Mouse (Mus musculus) myocyte (in vitro differentiated cells): Measurements from ENCODE around the gene Acpp. TPM values are rescaled to one million over a fixed set of nuclear protein-coding genes. Genes with fewer than 3 reads are reported as not detected.

Source experiments
- H3K27me3 ChIP-seq: one replicate; pipeline ENCODE4 v1.6.1; 2011; ENCODE audit not compliant: control insufficient read depth, insufficient read depth, insufficient read length
- H3K36me3 ChIP-seq: one replicate; pipeline ENCODE4 v1.6.1; 2011; ENCODE audit not compliant: control insufficient read depth, insufficient read depth
- H3K4me2 ChIP-seq: one replicate; pipeline ENCODE4 v1.6.1; 2011; ENCODE audit warnings: low read depth, control low read depth
- H3K4me3 ChIP-seq: one replicate; pipeline ENCODE4 v1.5.1; 2011; ENCODE audit warnings: mild to moderate bottlenecking, control low read depth, moderate library complexity
- H3K79me2 ChIP-seq: one replicate; pipeline ENCODE4 v1.6.1; 2011; ENCODE audit not compliant: control insufficient read depth, insufficient read depth
- H3ac ChIP-seq: one replicate; pipeline ENCODE4 v1.6.1; 2011; ENCODE audit not compliant: control insufficient read depth, insufficient read length
- CEBPB ChIP-seq: IDR thresholded peaks from 2 replicates; pipeline ENCODE4 v1.6.1; 2011; ENCODE audit warnings: mild to moderate bottlenecking, moderate library complexity; ENCODE audit not compliant: poor library complexity, insufficient read depth, severe bottlenecking
- E2F4 ChIP-seq: IDR thresholded peaks from one replicate; pipeline ENCODE4 v1.6.1; 2011; ENCODE audit warnings: mild to moderate bottlenecking, control low read depth, moderate library complexity; ENCODE audit not compliant: insufficient read depth
- MAX ChIP-seq: IDR thresholded peaks from one replicate; pipeline ENCODE4 v1.6.1; 2011; ENCODE audit warnings: low read depth, mild to moderate bottlenecking, control low read depth
- MYOD1 ChIP-seq, 3 experiments: IDR thresholded peaks; one replicate each; pipeline ENCODE4 v1.6.1; 2011; ENCODE audit warnings: control low read depth in 2 of 3, low read depth in 2 of 3, mild to moderate bottlenecking in 2 of 3, moderate library complexity in 1 of 3; ENCODE audit not compliant: insufficient read length in 2 of 3, control insufficient read depth in 1 of 3
- MYOG ChIP-seq, 3 experiments: IDR thresholded peaks; one replicate each; pipeline ENCODE4 v1.6.1; 2011; ENCODE audit warnings: control low read depth in 2 of 3, low read depth in 2 of 3, mild to moderate bottlenecking in 2 of 3; ENCODE audit not compliant: insufficient read length in 2 of 3, control insufficient read depth in 1 of 3, insufficient read depth in 1 of 3
- POLR2A ChIP-seq: IDR thresholded peaks from one replicate; pipeline ENCODE4 v1.6.1; 2011; ENCODE audit warnings: low read depth, mild to moderate bottlenecking, control low read depth, moderate library complexity; ENCODE audit not compliant: insufficient read length
- POLR2AphosphoS2 ChIP-seq: IDR thresholded peaks from one replicate; pipeline ENCODE4 v1.6.1; 2011; ENCODE audit warnings: low read depth, control low read depth; ENCODE audit not compliant: insufficient read length
- REST ChIP-seq: IDR thresholded peaks from one replicate; pipeline ENCODE4 v1.6.1; 2011; ENCODE audit warnings: mild to moderate bottlenecking, control low read depth, moderate library complexity; ENCODE audit not compliant: insufficient read depth, insufficient read length
- SRF ChIP-seq: IDR thresholded peaks from one replicate; pipeline ENCODE4 v1.6.1; 2011; ENCODE audit warnings: low read depth; ENCODE audit not compliant: control insufficient read depth, insufficient read length
- TCF12 ChIP-seq: IDR thresholded peaks from one replicate; pipeline ENCODE4 v1.6.1; 2011; ENCODE audit warnings: mild to moderate bottlenecking, control low read depth; ENCODE audit not compliant: poor library complexity, insufficient read depth, severe bottlenecking
- TCF3 ChIP-seq: IDR thresholded peaks from one replicate; pipeline ENCODE4 v1.6.1; 2011; ENCODE audit warnings: low read depth, control low read depth; ENCODE audit not compliant: insufficient read length
- USF1 ChIP-seq: IDR thresholded peaks from one replicate; pipeline ENCODE4 v1.6.1; 2011; ENCODE audit warnings: low read depth, mild to moderate bottlenecking, control low read depth, moderate library complexity
- polyA plus RNA-seq: library from polyadenylated mRNA; unstranded; fragments of >200 nt; fragmentation: generic; extraction: Trizol; gene quantifications from one replicate; pipeline ENCODE4 v1.2.1, GENCODE M21; 2012; ENCODE audit warnings: missing spikeins

Acpp gene
- polyA plus RNA-seq, 1 experiment, result 0.35 TPM

DNA sequence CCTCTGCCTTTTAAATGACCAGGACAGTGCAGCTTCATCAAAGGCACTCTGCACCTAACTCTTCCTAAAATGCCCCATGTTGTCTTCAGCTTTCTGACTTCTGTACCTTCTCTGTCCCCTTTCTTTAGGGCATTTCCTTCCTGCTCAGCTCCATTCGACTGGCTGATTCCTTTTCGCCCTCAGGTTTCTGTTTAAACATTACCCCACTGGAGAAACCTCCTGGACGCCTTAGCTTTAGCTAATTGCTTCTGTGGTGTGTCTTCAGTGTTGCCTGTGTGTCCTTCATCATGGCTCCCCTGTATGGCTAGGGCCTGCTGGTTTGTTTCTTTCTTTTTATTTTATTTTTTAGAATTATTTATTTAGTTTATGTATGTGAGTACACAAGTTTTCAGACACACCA is 40.5 kb downstream of the Acpp start:
- Histone ChIP-seq H3ac (no peak overlapping the region), H3K79me2 (no peaks in the 10 kb centered on the region), H3K4me2 (no peak overlapping the region), H3K27me3 (no peaks in the 10 kb centered on the region), H3K4me3 (no peak overlapping the region), H3K36me3 (no peaks in the 10 kb centered on the region)
- TF ChIP-seq TCF3, result no peak
- no peak for TF ChIP-seq MYOD1 (IDR thresholded peaks at IDR 0.05; ENCODE audit: control insufficient read depth in 1 of 3, insufficient read length in 2 of 3, low read depth in 2 of 3)
- TF ChIP-seq REST, result no peak
- TF ChIP-seq MYOG (IDR thresholded peaks at IDR 0.05; ENCODE audit: control insufficient read depth in 1 of 3, insufficient read depth in 1 of 3, insufficient read length in 2 of 3, low read depth in 2 of 3), result no peak
- no peak for TF ChIP-seq E2F4
- TF ChIP-seq TCF12, result no peak
- no peak for TF ChIP-seq SRF
- no peak for TF ChIP-seq CEBPB
- TF ChIP-seq POLR2AphosphoS2, result no peak
- no peak for TF ChIP-seq MAX
- TF ChIP-seq USF1, result no peak

DNA sequence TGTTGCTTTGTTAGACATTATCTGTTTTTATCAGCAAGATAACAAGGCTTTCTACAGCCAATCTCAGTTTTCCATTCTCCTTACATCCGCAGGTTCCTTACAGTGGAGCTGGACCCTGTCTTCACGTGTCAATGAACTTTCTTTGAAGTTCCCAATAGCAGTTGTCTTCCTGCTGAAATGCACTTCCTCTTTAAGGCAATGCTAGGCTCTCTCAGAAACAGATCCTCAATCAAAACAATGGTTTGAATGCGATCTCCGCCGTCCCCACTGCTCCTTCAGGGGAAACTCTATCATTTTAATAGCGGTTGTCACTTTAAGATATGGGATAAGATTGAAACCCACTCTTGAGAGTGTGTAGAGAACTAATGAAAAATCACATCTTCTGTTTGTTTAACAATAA is 52.6 kb downstream of the Acpp start:
- Histone ChIP-seq H3K79me2 (no peaks in the 10 kb centered on the region), H3K27me3 (no peaks in the 10 kb centered on the region), H3K4me3 (no peak overlapping the region), H3K36me3 (no peaks in the 10 kb centered on the region), H3ac (no peak overlapping the region), H3K4me2 (no peak overlapping the region)
- no peak for TF ChIP-seq TCF3
- TF ChIP-seq MYOG (IDR thresholded peaks at IDR 0.05; ENCODE audit: control insufficient read depth in 1 of 3, insufficient read depth in 1 of 3, insufficient read length in 2 of 3, low read depth in 2 of 3), result no peak
- no peak for TF ChIP-seq MAX

DNA sequence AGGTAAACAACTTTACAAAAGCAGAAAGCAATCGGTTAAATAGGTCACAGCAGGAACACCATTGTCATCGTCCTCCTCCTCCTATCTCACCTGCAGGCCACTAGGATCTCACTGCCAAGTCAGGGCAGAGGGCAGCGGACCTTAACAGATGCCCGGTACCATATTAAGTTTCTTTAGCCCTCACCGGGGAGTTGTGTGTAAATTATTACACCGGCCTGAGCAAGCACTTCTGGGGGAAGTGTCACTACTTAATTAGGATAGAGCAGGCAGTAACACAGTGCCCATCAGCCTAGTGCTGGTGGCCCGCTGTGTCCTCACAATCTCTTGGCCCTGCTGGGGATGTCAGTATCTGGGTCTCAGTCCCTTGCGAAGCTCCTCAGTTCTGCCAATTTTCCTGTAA is 55.0 kb downstream of the Acpp start:
- no peak overlapping the region for H3K4me3 ChIP-seq
- no peaks in the 10 kb centered on the region for H3K27me3 ChIP-seq
- no peaks in the 10 kb centered on the region for H3K36me3 ChIP-seq
- H3ac ChIP-seq, result no peak overlapping the region
- H3K79me2 ChIP-seq, result no peaks in the 10 kb centered on the region
- no peak overlapping the region for H3K4me2 ChIP-seq
- TF ChIP-seq E2F4 (no peak), TCF12 (no peak), CEBPB (no peak), MYOD1 (IDR thresholded peaks at IDR 0.05; ENCODE audit: control insufficient read depth in 1 of 3, insufficient read length in 2 of 3, low read depth in 2 of 3) (no peak), USF1 (no peak), POLR2A (no peak), TCF3 (no peak), POLR2AphosphoS2 (no peak), MYOG (IDR thresholded peaks at IDR 0.05; ENCODE audit: control insufficient read depth in 1 of 3, insufficient read depth in 1 of 3, insufficient read length in 2 of 3, low read depth in 2 of 3) (no peak), MAX (no peak), SRF (no peak), REST (no peak)

DNA sequence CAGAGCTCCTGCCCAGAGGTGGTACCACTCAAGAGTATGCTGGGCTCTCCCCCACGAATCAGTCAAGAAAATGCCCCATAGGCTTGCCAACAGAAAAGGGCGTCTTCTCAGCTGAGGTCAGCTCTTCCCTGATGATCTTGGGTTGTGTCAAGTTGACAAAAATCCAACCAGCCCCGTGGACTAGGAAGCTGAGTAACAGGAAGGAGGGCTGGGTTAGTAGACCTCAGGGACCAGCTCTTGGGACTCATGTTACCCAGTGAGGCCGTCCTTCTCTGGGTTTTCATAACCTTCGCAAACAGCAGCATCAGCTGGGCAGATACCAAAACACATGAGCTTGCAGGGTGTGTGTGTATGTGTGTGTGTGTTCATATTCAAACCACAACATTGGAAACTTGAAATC is 55.8 kb downstream of the Acpp start:
- Histone ChIP-seq H3K4me2 (no peak overlapping the region), H3K27me3 (no peaks in the 10 kb centered on the region), H3K36me3 (no peaks in the 10 kb centered on the region), H3ac (no peak overlapping the region), H3K4me3 (no peak overlapping the region), H3K79me2 (no peaks in the 10 kb centered on the region)
- TF ChIP-seq TCF3 (no peak), REST (no peak), SRF (no peak), MYOG (IDR thresholded peaks at IDR 0.05; ENCODE audit: control insufficient read depth in 1 of 3, insufficient read depth in 1 of 3, insufficient read length in 2 of 3, low read depth in 2 of 3) (no peak), POLR2A (no peak)

DNA sequence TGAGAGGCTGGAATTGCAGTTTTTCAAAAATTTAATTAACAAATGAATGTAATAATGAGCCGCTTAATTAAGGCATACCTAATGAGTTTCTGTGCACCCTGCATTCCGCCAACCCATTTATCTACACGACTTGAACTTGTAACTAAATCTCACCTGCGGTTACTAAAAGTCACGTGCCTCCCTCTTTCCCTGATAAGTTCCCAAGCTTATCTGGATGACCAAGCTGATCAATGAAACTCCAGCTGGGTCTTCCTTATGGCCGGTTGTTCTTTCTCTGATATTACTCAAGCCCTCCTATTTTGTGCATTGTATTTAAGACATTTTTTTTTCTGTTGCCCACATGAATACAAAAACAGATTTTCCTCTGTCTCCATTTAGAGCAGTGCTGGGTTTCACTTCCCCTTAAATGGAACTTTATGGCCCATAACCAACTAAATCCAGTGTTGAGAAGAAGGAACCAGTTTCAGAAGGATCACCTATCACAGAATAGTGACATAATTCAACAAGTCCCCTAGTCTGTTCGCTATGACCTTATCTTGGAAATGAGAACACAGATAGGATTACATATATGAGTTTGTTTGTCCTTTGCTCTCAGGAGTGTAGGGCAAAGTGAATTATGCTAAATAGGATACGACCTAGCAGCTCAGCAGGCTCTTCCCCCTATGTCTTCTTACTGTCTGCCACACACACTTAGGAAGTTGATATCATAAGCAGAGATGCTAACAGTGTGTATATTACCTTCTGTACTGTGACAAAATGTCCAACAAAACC is 56.6 kb downstream of the Acpp start:
- no peak overlapping the region for H3K4me3 ChIP-seq
- H3ac ChIP-seq, result no peak overlapping the region
- H3K4me2 ChIP-seq, result no peak overlapping the region
- TF ChIP-seq TCF3 (no peak), TCF12 (no peak), E2F4 (no peak), POLR2A (no peak), CEBPB (no peak), SRF (no peak), POLR2AphosphoS2 (no peak), USF1 (no peak), MYOG (IDR thresholded peaks at IDR 0.05; ENCODE audit: control insufficient read depth in 1 of 3, insufficient read depth in 1 of 3, insufficient read length in 2 of 3, low read depth in 2 of 3) (no peak), MAX (no peak), REST (no peak), MYOD1 (IDR thresholded peaks at IDR 0.05; ENCODE audit: control insufficient read depth in 1 of 3, insufficient read length in 2 of 3, low read depth in 2 of 3) (no peak)
- no peaks in the 10 kb centered on the region for H3K79me2 ChIP-seq
- no peaks in the 10 kb centered on the region for H3K36me3 ChIP-seq
- no peaks in the 10 kb centered on the region for H3K27me3 ChIP-seq
